Mouse (Mus musculus): ENCODE results near the gene Muc1. TPM values are rescaled to one million over a fixed set of nuclear protein-coding genes. Genes with fewer than 3 reads are reported as not detected.
A peak's percentile ranks its signal among the peaks of the same experiment; 100 is the strongest.

Gene Muc1
- polyA plus RNA-seq, 1 experiment from 2014 or later, result 5.2 TPM

DNA sequence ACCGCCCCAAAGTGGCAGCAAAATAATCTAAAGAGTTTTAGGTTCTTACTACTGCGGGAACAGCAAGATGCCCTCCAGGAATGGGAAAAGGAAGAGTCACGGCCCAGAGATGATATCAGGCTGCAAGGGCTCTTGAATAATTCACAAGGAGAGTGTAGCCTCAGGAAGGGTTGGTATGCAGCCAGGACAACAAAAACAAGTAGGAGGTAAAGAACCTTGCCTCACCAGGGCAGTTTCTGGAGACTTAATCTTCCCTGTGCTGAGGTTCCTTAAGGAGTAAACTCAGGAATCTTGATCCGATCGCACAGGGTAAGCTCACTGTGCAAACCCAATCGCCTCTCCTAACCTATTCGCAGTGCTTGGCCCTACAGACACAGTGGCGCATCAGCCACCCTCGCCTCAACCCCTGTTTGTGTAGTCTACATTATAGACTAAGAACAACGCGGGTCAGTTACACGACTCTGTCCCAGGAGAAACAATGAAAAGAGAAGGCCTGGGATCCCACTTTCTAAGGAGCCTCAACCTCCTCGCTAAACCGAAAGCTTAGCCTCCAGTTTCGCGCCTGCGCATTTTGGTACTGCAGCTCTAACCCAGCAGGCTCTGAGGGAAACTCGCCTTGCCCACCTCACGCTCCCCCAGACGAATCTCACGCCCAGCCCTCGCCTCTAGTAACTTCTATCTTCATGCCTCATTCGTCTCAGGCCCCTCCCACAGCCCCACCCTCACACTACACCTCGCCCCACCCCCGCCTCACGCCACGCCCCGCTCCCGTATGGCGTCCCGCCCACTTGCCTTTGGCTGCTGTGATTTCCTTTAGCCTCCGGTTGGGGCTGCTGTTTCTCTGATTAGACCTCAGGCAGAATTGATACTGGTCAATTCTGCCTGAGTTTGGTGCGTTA, 32.6 kb upstream of the Muc1 start:
- Histone ChIP-seq H3K4me2 (replicated peaks) (peak overlapping the region; percentile 53), H3K9me3 (no peaks in the 10 kb centered on the region), H3K27me3 (no peaks in the 10 kb centered on the region), H3K4me1 (peaks cover 8% of the 10 kb centered on the region), H3K27ac (replicated peaks) (peak overlapping the region; percentile 75), H3K4me3 (peak overlapping the region; percentile 33), H3K9ac (replicated peaks) (peak overlapping the region; percentile 49), H3K36me3 (no peaks in the 10 kb centered on the region)
- 8% methylated on average over 33 of the region's 33 CpGs for WGBS
- ATAC-seq (ENCODE audit: low FRiP score, low read depth), result peak; percentile 94

DNA sequence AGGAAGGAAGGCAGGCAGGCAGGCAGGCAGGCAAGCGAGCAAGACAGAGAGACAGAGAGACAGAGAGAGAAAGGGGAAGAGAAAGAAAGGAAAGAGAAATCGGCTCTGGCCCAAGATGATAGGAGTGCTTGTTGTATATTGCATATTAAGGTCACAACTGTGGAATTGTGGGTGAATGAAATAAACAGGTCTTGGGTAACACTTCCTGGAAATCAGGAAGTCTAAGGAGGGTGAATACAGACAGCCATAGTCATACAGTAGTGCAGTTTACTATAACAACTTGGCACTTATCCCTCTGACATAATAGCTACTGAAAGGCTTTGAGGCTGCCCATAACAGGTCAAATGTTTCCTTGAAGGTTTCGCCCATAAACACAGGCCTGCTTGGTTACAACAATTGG, 29.0 kb upstream of the Muc1 start:
- Histone ChIP-seq H3K27ac (replicated peaks) (no peak overlapping the region), H3K4me3 (no peak overlapping the region), H3K27me3 (no peaks in the 10 kb centered on the region), H3K4me1 (peaks cover 15% of the 10 kb centered on the region), H3K36me3 (peaks cover 5% of the 10 kb centered on the region; the same call in 1 of the 2 replicates), H3K9me3 (no peaks in the 10 kb centered on the region), H3K9ac (replicated peaks) (no peak overlapping the region), H3K4me2 (replicated peaks) (no peak overlapping the region)
- WGBS, result 83% methylated on average over 3 of the region's 3 CpGs
- ATAC-seq (ENCODE audit: low FRiP score, low read depth), result no peak

DNA sequence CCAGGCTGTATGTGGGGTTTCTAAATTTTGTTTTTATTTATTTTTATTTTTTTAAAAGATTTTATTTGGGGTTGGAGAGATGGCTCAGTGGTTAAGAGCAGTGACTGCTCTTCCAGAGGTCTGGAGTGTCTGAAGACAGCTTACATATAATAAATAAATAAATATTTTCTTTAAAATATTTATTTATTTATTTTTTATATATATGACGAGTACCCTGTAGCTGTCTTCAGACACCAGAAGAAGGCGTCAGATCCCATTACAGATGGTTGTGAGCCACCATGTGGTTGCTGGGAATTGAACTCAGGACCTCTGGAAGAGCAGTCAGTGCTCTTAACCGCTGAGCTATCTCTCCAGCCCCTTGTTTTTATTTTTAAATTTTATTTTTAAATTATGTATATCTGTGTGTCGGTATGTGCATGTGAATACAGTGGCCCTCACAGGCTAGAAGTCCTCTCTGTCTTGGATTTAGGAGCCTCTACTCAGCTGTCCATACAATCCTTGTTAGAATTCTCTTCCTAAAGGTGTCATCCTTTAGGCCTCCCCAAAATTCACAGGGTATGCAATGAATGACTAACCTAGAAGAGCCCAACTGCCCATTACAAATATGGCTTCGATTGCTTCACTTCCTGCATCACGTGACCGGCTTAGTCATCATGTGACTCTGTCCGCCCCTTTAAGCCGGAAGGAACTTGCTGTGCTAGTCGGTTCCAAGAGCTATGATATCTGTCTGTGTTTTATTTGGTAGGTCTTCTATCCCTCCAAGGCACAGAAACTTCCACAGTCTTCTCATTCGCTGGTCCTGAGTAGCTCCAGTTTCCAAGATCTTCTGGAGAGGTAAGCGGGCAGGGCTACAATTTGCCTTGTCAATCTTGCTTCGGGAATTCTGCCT, 26.4 kb upstream of the Muc1 start, which contains the start of gene Gba:
Gene Gba, plus strand, starts transcription at position 676 of the 889 bp plus-strand sequence.
- Histone ChIP-seq H3K9ac (replicated peaks) (peak within 1 kb of the TSS; percentile 58), H3K4me3 (peak within 1 kb of the TSS; percentile 56), H3K4me1 (peaks cover 8% of the 10 kb centered on the region), H3K9me3 (no peaks in the 10 kb centered on the region), H3K36me3 (peaks cover 29% of the 10 kb centered on the region), H3K27ac (replicated peaks) (no peak within 1 kb of the TSS), H3K4me2 (replicated peaks) (peak within 1 kb of the TSS; percentile 67), H3K27me3 (no peaks in the 10 kb centered on the region)
- WGBS, result 27% methylated on average over 13 of the region's 13 CpGs
- ATAC-seq (ENCODE audit: low FRiP score, low read depth), result peak; percentile 90

DNA sequence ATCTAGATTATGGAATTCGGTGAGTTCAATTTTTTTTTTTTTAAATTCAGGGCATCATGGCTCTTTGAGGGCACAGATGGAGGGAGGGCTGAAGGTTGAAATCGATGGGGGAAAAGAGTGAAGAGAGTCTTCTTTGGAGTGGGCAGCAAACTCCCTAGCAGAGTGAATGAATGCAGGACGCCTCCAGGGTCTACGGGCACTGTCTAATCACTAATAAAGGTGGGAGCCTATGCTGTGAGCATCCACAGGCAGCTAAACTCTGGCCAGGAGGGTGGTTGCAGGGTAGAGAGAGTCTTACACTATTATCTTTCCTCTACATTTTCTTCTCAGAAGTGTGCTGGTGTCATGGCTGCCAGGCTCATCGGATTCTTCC, 25.7 kb upstream of the Muc1 start:
- peak overlapping the region; percentile 58 for H3K9ac ChIP-seq (replicated peaks)
- H3K36me3 ChIP-seq, result peaks cover 36% of the 10 kb centered on the region
- no peaks in the 10 kb centered on the region for H3K9me3 ChIP-seq
- no peaks in the 10 kb centered on the region for H3K27me3 ChIP-seq
- peak overlapping the region; percentile 67 for H3K4me2 ChIP-seq (replicated peaks)
- H3K27ac ChIP-seq (replicated peaks), result no peak overlapping the region
- ATAC-seq (ENCODE audit: low FRiP score, low read depth), result no peak
- WGBS, result 46% methylated on average over 5 of the region's 5 CpGs
- H3K4me1 ChIP-seq, result peaks cover 8% of the 10 kb centered on the region
- peak overlapping the region; percentile 56 for H3K4me3 ChIP-seq

DNA sequence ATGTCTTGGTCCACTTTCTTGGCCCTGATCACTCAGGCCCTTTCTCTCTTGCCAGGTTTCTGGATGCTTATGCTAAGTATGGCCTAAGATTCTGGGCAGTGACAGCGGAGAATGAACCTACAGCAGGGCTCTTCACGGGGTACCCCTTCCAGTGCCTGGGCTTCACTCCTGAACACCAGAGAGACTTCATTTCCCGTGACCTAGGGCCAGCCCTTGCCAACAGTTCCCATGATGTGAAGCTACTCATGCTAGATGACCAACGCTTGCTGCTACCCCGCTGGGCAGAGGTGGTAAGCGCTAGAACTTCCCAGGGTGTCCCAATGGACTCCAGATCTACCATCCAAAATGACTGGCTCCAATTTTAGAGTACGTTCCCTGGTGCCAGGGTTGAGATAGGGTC, 22.8 kb upstream of the Muc1 start:
- Histone ChIP-seq H3K27ac (replicated peaks) (no peak overlapping the region), H3K9me3 (no peaks in the 10 kb centered on the region), H3K4me1 (peaks cover 8% of the 10 kb centered on the region), H3K9ac (replicated peaks) (no peak overlapping the region), H3K4me2 (replicated peaks) (no peak overlapping the region), H3K4me3 (no peak overlapping the region), H3K27me3 (no peaks in the 10 kb centered on the region), H3K36me3 (peaks cover 59% of the 10 kb centered on the region)
- no peak for ATAC-seq (ENCODE audit: low FRiP score, low read depth)
- WGBS, result 95% methylated on average over 7 of the region's 7 CpGs

DNA sequence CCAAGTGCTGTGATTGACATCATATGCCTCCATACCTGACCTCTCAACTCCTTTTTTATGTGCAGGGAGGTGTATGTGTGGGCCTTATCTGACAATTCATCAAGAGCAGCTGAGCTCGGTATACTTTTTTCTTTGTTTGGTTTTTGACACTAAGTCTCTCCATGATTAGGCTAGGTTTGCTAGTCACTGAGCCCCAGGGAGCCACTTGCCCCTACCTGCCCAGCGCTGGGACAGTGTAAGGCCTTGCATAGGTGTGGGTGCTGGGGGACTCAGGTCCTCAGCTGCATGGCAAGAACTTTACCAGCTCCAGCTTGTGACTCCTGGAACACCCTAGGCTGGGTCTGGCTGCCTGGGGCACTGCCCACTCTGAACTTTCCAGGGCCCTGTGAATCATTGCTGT, 22.2 kb upstream of the Muc1 start:
- Histone ChIP-seq H3K4me1 (peaks cover 8% of the 10 kb centered on the region), H3K36me3 (peaks cover 59% of the 10 kb centered on the region), H3K9me3 (no peaks in the 10 kb centered on the region), H3K27ac (replicated peaks) (no peak overlapping the region), H3K4me2 (replicated peaks) (no peak overlapping the region), H3K4me3 (no peak overlapping the region), H3K27me3 (no peaks in the 10 kb centered on the region), H3K9ac (replicated peaks) (no peak overlapping the region)
- ATAC-seq (ENCODE audit: low FRiP score, low read depth), result no peak
- WGBS, result 88% methylated on average over 2 of the region's 2 CpGs

DNA sequence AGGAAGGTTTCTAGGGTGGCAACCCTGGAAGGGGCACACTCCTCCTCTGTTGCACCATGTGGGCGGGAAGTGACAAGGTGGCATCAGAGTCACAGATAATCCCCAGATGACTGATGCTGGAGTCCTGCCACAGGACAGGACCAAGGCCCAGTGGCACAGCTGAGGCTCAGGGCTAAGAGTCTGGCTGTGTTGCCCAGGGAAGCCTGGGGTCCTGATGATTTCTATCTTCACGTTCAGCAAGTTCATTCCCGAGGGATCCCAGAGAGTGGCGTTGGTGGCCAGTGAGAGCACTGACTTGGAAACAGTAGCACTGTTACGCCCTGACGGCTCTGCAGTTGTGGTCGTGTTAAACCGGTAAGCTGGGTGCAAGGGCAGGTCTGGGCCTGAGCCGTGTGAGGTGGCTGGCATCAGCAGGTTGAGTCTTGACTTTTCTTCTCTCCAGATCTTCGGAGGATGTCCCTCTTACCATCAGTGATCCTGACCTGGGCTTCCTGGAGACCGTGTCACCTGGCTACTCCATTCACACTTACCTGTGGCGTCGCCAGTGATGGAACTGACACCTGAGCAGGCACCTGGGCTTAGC, 20.7 kb upstream of the Muc1 start:
- Histone ChIP-seq H3K27me3 (no peaks in the 10 kb centered on the region), H3K9ac (replicated peaks) (no peak overlapping the region), H3K4me3 (no peak overlapping the region), H3K27ac (replicated peaks) (no peak overlapping the region), H3K4me2 (replicated peaks) (no peak overlapping the region), H3K4me1 (peaks cover 12% of the 10 kb centered on the region), H3K9me3 (no peaks in the 10 kb centered on the region), H3K36me3 (peaks cover 59% of the 10 kb centered on the region)
- WGBS, result 90% methylated on average over 13 of the region's 13 CpGs
- ATAC-seq (ENCODE audit: low FRiP score, low read depth), result no peak

DNA sequence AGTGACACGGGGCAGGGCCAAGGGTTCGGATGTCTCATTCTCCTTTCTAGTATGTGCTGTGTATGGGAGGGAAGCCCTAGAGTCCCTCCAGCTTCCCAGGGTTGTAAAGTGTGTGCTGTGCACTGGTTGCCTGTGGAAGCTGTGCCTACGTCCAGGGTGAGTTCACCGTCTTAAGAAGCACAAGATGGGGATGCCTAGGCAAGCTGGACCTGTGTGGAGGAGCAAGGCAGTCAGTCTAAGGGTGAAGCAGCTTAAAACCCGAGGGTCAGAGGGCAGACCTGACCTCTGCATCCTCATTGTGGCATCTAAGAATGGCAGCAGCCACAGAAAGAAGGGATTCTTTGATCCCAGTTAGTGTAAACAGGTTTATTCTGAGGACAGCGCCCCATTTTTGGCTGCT, 20.1 kb upstream of the Muc1 start:
- Histone ChIP-seq H3K9ac (replicated peaks) (no peak overlapping the region; the same call in 1 of the 2 replicates), H3K4me1 (peaks cover 11% of the 10 kb centered on the region), H3K36me3 (peaks cover 59% of the 10 kb centered on the region), H3K4me3 (no peak overlapping the region), H3K4me2 (replicated peaks) (no peak overlapping the region), H3K27me3 (no peaks in the 10 kb centered on the region), H3K9me3 (no peaks in the 10 kb centered on the region), H3K27ac (replicated peaks) (no peak overlapping the region)
- no peak for ATAC-seq (ENCODE audit: low FRiP score, low read depth)
- 86% methylated on average over 6 of the region's 6 CpGs for WGBS

DNA sequence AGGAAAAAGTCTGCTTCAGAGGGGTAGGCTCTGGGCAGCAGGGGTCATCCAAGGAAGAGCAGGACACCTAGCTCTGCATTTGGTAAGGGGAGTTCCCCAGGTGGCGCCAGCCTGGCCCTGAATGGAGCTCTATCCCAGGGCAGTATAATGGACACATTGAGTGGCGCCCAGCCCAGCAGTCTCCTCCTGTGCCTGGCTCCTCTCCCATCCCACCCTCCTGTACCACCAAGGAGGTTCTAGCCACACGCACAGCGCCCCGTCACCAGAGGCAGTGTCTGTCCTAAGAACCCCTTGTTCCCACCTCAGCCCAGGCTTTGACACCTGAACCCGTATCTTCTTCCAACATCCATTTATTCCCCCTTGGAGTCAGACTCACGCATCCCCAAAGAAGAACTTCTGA, 19.1 kb upstream of the Muc1 start:
- Histone ChIP-seq H3K4me2 (replicated peaks) (no peak overlapping the region), H3K4me1 (peaks cover 13% of the 10 kb centered on the region), H3K36me3 (peaks cover 55% of the 10 kb centered on the region), H3K27ac (replicated peaks) (no peak overlapping the region), H3K4me3 (no peak overlapping the region), H3K9ac (replicated peaks) (no peak overlapping the region), H3K9me3 (no peaks in the 10 kb centered on the region), H3K27me3 (no peaks in the 10 kb centered on the region)
- 86% methylated on average over 7 of the region's 7 CpGs for WGBS
- ATAC-seq (ENCODE audit: low FRiP score, low read depth), result no peak

DNA sequence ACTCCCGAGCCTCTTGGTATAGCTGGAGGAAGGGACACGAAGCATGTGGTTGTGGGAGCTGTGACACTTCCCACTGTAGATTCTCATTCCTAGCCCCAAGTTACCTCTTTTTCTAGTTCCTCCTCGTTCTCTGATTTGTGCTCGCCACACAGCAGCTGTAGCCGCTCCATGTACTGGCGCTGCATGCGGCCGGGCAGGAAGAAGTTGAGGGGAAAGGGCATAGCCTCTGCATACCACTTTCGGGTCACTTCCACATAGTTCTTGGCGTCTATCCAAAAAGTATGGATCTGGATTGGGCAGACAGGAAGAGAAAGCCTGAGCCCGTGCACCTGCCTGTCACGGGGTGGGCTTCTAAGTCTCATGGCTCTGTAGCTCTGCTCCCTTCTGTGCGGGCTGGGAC, 18.7 kb upstream of the Muc1 start:
- 95% methylated on average over 13 of the region's 13 CpGs for WGBS
- no peak overlapping the region for H3K27ac ChIP-seq (replicated peaks)
- no peaks in the 10 kb centered on the region for H3K27me3 ChIP-seq
- no peak overlapping the region for H3K9ac ChIP-seq (replicated peaks)
- H3K9me3 ChIP-seq, result no peaks in the 10 kb centered on the region
- no peak overlapping the region for H3K4me3 ChIP-seq
- no peak overlapping the region for H3K4me2 ChIP-seq (replicated peaks)
- H3K36me3 ChIP-seq, result peaks cover 52% of the 10 kb centered on the region
- peaks cover 18% of the 10 kb centered on the region for H3K4me1 ChIP-seq
- no peak for ATAC-seq (ENCODE audit: low FRiP score, low read depth)

DNA sequence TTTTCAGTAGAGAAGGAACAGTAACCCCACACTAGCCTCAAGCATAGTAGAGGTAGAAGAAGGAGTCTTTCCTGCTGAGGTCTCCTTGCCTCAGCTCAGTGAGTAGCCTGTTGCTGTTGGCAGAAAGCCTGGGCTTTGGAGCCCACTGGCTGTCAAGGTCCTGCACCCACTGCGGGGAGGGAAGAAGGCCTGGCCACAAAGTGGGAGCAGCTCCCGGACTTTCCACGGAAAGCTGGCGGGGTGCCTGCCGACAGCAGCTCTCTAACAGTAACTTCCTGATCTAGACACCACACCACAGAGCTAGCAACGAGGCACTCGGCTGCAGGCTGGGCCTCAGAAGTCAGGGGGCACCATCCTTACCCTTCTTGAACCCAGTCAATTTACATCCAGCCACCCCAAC, 18.1 kb upstream of the Muc1 start:
- no peak for ATAC-seq (ENCODE audit: low FRiP score, low read depth)
- no peak overlapping the region for H3K27ac ChIP-seq (replicated peaks)
- 84% methylated on average over 7 of the region's 7 CpGs for WGBS
- H3K4me3 ChIP-seq, result no peak overlapping the region
- peaks cover 46% of the 10 kb centered on the region for H3K36me3 ChIP-seq
- peaks cover 23% of the 10 kb centered on the region for H3K4me1 ChIP-seq
- H3K9ac ChIP-seq (replicated peaks), result no peak overlapping the region
- no peak overlapping the region for H3K4me2 ChIP-seq (replicated peaks)
- H3K9me3 ChIP-seq, result no peaks in the 10 kb centered on the region
- no peaks in the 10 kb centered on the region for H3K27me3 ChIP-seq
